Mouse (Mus musculus) MEL (cell line): ENCODE results near the gene Metrnl. TPM values are rescaled to one million over a fixed set of nuclear protein-coding genes. Genes with fewer than 3 reads are reported as not detected.

ENCODE experiments used
- DNase-seq: peaks from one replicate; pipeline ENCODE4 v3.0.0; 2011; ENCODE audit warnings: low read depth, low spot score
- H3K27ac ChIP-seq: 2 replicates; pipeline ENCODE4 v1.5.1; 2012; ENCODE audit warnings: low read depth, mild to moderate bottlenecking, control low read depth, low read length, moderate library complexity; ENCODE audit not compliant: control insufficient read depth
- H3K27me3 ChIP-seq, 2 experiments: fragments of 150-350 bp in 1 of 2; sonication (generic) in 1 of 2; 2 replicates each; pipeline ENCODE4 v1.6.1; 2012; ENCODE audit warnings: low read length in 2 of 2, mild to moderate bottlenecking in 2 of 2, improper control_type of control experiment in 1 of 2, moderate library complexity in 1 of 2; ENCODE audit not compliant: insufficient read depth in 2 of 2, control insufficient read depth in 1 of 2
- H3K36me3 ChIP-seq, 2 experiments: 2 replicates each; pipeline ENCODE4 v1.6.1; 2012 to 2014; ENCODE audit warnings: low read length in 2 of 2, improper control_type of control experiment in 1 of 2, inconsistent platforms in 1 of 2, mild to moderate bottlenecking in 1 of 2; ENCODE audit not compliant: insufficient read depth in 2 of 2, control insufficient read depth in 1 of 2
- H3K4me1 ChIP-seq, 2 experiments: fragments of 150-350 bp in 1 of 2; sonication (generic) in 1 of 2; 2 replicates each; pipeline ENCODE4 v1.6.1; 2012; ENCODE audit warnings: low read length in 2 of 2, improper control_type of control experiment in 1 of 2, mild to moderate bottlenecking in 1 of 2; ENCODE audit not compliant: insufficient read depth in 2 of 2, control insufficient read depth in 1 of 2
- H3K4me3 ChIP-seq, 2 experiments: fragments of 150-350 bp in 1 of 2; sonication (generic) in 1 of 2; 2 replicates each; pipeline ENCODE4 v1.5.1; 2012; ENCODE audit warnings: low read depth in 2 of 2, low read length in 2 of 2, mild to moderate bottlenecking in 2 of 2, moderate library complexity in 2 of 2, control low read depth in 1 of 2, improper control_type of control experiment in 1 of 2; ENCODE audit not compliant: control insufficient read depth in 1 of 2, insufficient read depth in 1 of 2
- H3K79me2 ChIP-seq: 2 replicates; pipeline ENCODE4 v1.6.1; 2012; ENCODE audit warnings: mild to moderate bottlenecking, low read length, moderate library complexity; ENCODE audit not compliant: control insufficient read depth, poor library complexity, insufficient read depth
- H3K9ac ChIP-seq: 2 replicates; pipeline ENCODE4 v1.6.1; 2012; ENCODE audit warnings: low read depth, mild to moderate bottlenecking, control low read depth, low read length, moderate library complexity; ENCODE audit not compliant: control insufficient read depth, poor library complexity, severe bottlenecking
- H3K9me3 ChIP-seq: fragments of 150-350 bp; sonication (generic); replicated peaks from 2 replicates; pipeline ENCODE4 v1.6.1; 2012; ENCODE audit warnings: mild to moderate bottlenecking, low read length, improper control_type of control experiment, moderate library complexity; ENCODE audit not compliant: insufficient read depth
- BHLHE40 ChIP-seq: IDR thresholded peaks from 2 replicates; pipeline ENCODE4 v1.6.1; 2012; ENCODE audit warnings: low read depth, mild to moderate bottlenecking, inconsistent platforms, low read length, improper control_type of control experiment, borderline replicate concordance
- CHD1 ChIP-seq: IDR thresholded peaks from 2 replicates; pipeline ENCODE4 v1.6.1; 2012; ENCODE audit warnings: low read depth, mild to moderate bottlenecking, inconsistent platforms, low read length, improper control_type of control experiment
- CHD2 ChIP-seq: IDR thresholded peaks from 2 replicates; pipeline ENCODE4 v1.6.1; 2011; ENCODE audit warnings: low read length, improper control_type of control experiment
- CTCF ChIP-seq, 3 experiments: IDR thresholded peaks in 2 of 3; conservative IDR thresholded peaks in 1 of 3; 2 replicates each; pipeline ENCODE4 v1.5.1; 2011 to 2012; ENCODE audit warnings: low read length in 3 of 3, low read depth in 2 of 3, mild to moderate bottlenecking in 2 of 3, improper control_type of control experiment in 1 of 3, inconsistent platforms in 1 of 3, mixed read lengths in 1 of 3, moderate library complexity in 1 of 3; ENCODE audit not compliant: control insufficient read depth in 1 of 3, insufficient read depth in 1 of 3, poor library complexity in 1 of 3, severe bottlenecking in 1 of 3
- ETS1 ChIP-seq: IDR thresholded peaks from 2 replicates; pipeline ENCODE4 v1.6.1; 2012; ENCODE audit warnings: low read depth, mild to moderate bottlenecking, inconsistent platforms, low read length, improper control_type of control experiment, moderate library complexity
- GABPA ChIP-seq: IDR thresholded peaks from 2 replicates; pipeline ENCODE4 v1.6.1; 2012; ENCODE audit warnings: low read depth, mild to moderate bottlenecking, inconsistent platforms, low read length, improper control_type of control experiment, moderate library complexity
- GATA1 ChIP-seq: IDR thresholded peaks from 2 replicates; pipeline ENCODE4 v1.6.1; 2011; ENCODE audit warnings: low read depth, low read length, improper control_type of control experiment
- HCFC1 ChIP-seq: IDR thresholded peaks from 2 replicates; pipeline ENCODE4 v1.6.1; 2012; ENCODE audit warnings: low read depth, mild to moderate bottlenecking, inconsistent platforms, low read length, improper control_type of control experiment, moderate library complexity
- KAT2A ChIP-seq: conservative IDR thresholded peaks from 2 replicates; pipeline ENCODE4 v1.6.1; 2012; ENCODE audit warnings: low read depth, low read length, improper control_type of control experiment, inconsistent platforms
- MAFK ChIP-seq: IDR thresholded peaks from 2 replicates; pipeline ENCODE4 v1.6.1; 2011; ENCODE audit warnings: low read depth, mild to moderate bottlenecking, low read length, improper control_type of control experiment, borderline replicate concordance
- MAZ ChIP-seq: IDR thresholded peaks from 2 replicates; pipeline ENCODE4 v1.6.1; 2012; ENCODE audit warnings: low read depth, mild to moderate bottlenecking, inconsistent platforms, low read length, improper control_type of control experiment
- MEF2A ChIP-seq: IDR thresholded peaks from 2 replicates; pipeline ENCODE4 v1.6.1; 2014; ENCODE audit warnings: low read depth, mild to moderate bottlenecking, inconsistent platforms, low read length, improper control_type of control experiment; ENCODE audit not compliant: poor library complexity, insufficient replicate concordance, severe bottlenecking; ENCODE audit errors: extremely low read depth
- MYB ChIP-seq: IDR thresholded peaks from 2 replicates; pipeline ENCODE4 v1.6.1; 2011; ENCODE audit warnings: mild to moderate bottlenecking, low read depth, low read length, improper control_type of control experiment
- MYC ChIP-seq: IDR thresholded peaks from 2 replicates; pipeline ENCODE4 v1.6.1; 2011; ENCODE audit warnings: low read depth, mild to moderate bottlenecking, low read length, improper control_type of control experiment, moderate library complexity
- NELFE ChIP-seq: IDR thresholded peaks from 2 replicates; pipeline ENCODE4 v1.6.1; 2011; ENCODE audit warnings: low read depth, low read length, improper control_type of control experiment
- POLR2A ChIP-seq, 2 experiments: IDR thresholded peaks; 2 replicates each; pipeline ENCODE4 v1.6.1; 2011 to 2012; ENCODE audit warnings: low read length in 2 of 2, mild to moderate bottlenecking in 2 of 2, control low read depth in 1 of 2, improper control_type of control experiment in 1 of 2, low read depth in 1 of 2, moderate library complexity in 1 of 2; ENCODE audit not compliant: control insufficient read depth in 1 of 2, insufficient read depth in 1 of 2, poor library complexity in 1 of 2
- POLR2AphosphoS2 ChIP-seq: IDR thresholded peaks from 2 replicates; pipeline ENCODE4 v1.6.1; 2011; ENCODE audit warnings: low read length, improper control_type of control experiment
- POLR2AphosphoS5 ChIP-seq: IDR thresholded peaks from 2 replicates; pipeline ENCODE4 v1.6.1; 2012; ENCODE audit warnings: low read depth, borderline replicate concordance, mild to moderate bottlenecking, inconsistent platforms, low read length, moderate library complexity, mixed read lengths
- RAD21 ChIP-seq: IDR thresholded peaks from 2 replicates; pipeline ENCODE4 v1.6.1; 2011; ENCODE audit warnings: mild to moderate bottlenecking, low read depth, low read length, improper control_type of control experiment
- SIN3A ChIP-seq: IDR thresholded peaks from 2 replicates; pipeline ENCODE4 v1.6.1; 2012; ENCODE audit warnings: low read length, improper control_type of control experiment, inconsistent platforms
- SMC3 ChIP-seq: IDR thresholded peaks from 2 replicates; pipeline ENCODE4 v1.6.1; 2011; ENCODE audit warnings: low read depth, low read length, improper control_type of control experiment
- UBTF ChIP-seq: IDR thresholded peaks from 2 replicates; pipeline ENCODE4 v1.6.1; 2012; ENCODE audit warnings: low read depth, mild to moderate bottlenecking, inconsistent platforms, low read length, improper control_type of control experiment, moderate library complexity, borderline replicate concordance; ENCODE audit not compliant: insufficient read depth
- ZC3H11A ChIP-seq: IDR thresholded peaks from 2 replicates; pipeline ENCODE4 v1.6.1; 2012; ENCODE audit warnings: low read depth, mild to moderate bottlenecking, inconsistent platforms, low read length, improper control_type of control experiment
- ZKSCAN1 ChIP-seq: IDR thresholded peaks from 2 replicates; pipeline ENCODE4 v1.6.1; 2012; ENCODE audit warnings: low read depth, mild to moderate bottlenecking, inconsistent platforms, low read length, improper control_type of control experiment, moderate library complexity
- ZNF384 ChIP-seq: IDR thresholded peaks from 2 replicates; pipeline ENCODE4 v1.6.1; 2012; ENCODE audit warnings: low read depth, mild to moderate bottlenecking, inconsistent platforms, low read length, improper control_type of control experiment
- polyA plus RNA-seq, 2 experiments: library from polyadenylated mRNA; stranded (reverse) in 1 of 2; unstranded in 1 of 2; fragments of >175 nt in 1 of 2; fragments of >200 nt in 1 of 2; gene quantifications; 2 replicates each; pipeline versions ENCODE4 v1.2.1 to v1.2.4; 2012; ENCODE audit warnings: low replicate concordance in 2 of 2, low read depth in 1 of 2; ENCODE audit not compliant: insufficient read length in 2 of 2, insufficient read depth in 1 of 2, missing spikeins in 1 of 2
- total RNA-seq: library from RNA; depleted of rRNA; stranded (reverse); fragments of 300-350 nt; gene quantifications from 2 replicates; pipeline ENCODE4 v1.2.3, GENCODE M21; 2012

The Metrnl gene
- total and polyA plus RNA-seq, 3 experiments, result 2.7 to 2.9 TPM; not detected in 1

DNA sequence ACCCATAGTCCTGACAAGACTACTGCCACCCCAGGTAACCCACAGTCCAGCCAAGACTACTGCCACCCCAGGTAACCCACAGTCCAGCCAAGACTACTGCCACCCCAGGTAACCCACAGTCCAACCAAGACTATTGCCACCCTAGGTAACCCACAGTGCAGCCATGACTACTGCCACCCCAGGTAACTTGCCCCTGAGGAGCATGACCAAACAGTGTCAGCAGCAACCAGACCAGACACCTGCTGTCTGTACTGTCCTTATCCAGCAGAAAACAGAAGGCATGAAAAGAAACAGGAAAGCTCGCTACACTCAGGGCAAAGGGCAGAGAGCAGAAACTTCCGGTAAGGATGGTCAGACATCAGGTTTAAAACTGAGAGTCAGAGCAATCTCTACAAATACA lies 40.2 kb upstream of the Metrnl start:
- TF ChIP-seq CTCF (IDR thresholded peaks at IDR 0.05 in 2 of 3, conservative IDR thresholded peaks at IDR 0.05 in 1 of 3; ENCODE audit: control insufficient read depth in 1 of 3, insufficient read depth in 1 of 3, low read depth in 2 of 3, low read length in 3 of 3, poor library complexity in 1 of 3, severe bottlenecking in 1 of 3), result no peak
- no peak for TF ChIP-seq BHLHE40
- TF ChIP-seq MAZ, result no peak
- no peak for TF ChIP-seq SMC3
- TF ChIP-seq GABPA, result no peak
- no peak for TF ChIP-seq KAT2A
- TF ChIP-seq POLR2AphosphoS5, result no peak
- no peak for TF ChIP-seq RAD21
- no peak for TF ChIP-seq HCFC1
- no peak for TF ChIP-seq POLR2AphosphoS2
- no peak for TF ChIP-seq ETS1
- no peak for TF ChIP-seq GATA1
- no peak for TF ChIP-seq ZKSCAN1
- TF ChIP-seq CHD2, result no peak
- no peak for TF ChIP-seq MAFK
- TF ChIP-seq SIN3A, result no peak
- no peak overlapping the region for H3K27ac ChIP-seq
- peaks cover 3% of the 10 kb centered on the region in 2 experiments for H3K36me3 ChIP-seq
- H3K79me2 ChIP-seq, result no peaks in the 10 kb centered on the region
- no peaks in the 10 kb centered on the region for H3K9me3 ChIP-seq
- H3K4me1 ChIP-seq, result peaks cover 3 to 5% of the 10 kb centered on the region in 2 experiments
- H3K4me3 ChIP-seq, result no peak overlapping the region
- H3K9ac ChIP-seq, result no peak overlapping the region
- H3K27me3 ChIP-seq, result no peaks in the 10 kb centered on the region
- no peak for DNase-seq

DNA sequence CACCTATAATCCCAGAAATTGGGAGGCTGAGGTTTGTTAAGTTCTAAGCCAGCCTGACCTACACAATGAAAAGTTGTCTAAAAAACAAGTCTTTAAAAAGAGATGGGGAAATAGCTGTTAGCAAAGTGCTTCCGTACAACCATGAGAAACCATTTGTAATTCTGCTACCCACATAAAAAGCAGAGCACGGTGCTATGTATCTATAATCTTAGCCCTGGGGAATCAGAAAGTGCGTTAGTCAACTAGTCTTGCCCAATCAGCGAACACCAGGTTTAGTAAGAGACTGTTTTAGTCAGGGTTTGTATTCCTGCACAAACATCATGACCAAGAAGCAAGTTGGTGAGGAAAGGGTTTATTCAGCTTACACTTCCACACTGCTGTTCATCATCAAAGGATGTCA lies 33.8 kb upstream of the Metrnl start:
- Histone ChIP-seq H3K27ac (no peak overlapping the region), H3K27me3 (no peaks in the 10 kb centered on the region), H3K9ac (no peak overlapping the region), H3K36me3 (peaks cover 3 to 4% of the 10 kb centered on the region in 2 experiments), H3K4me1 (peaks cover 0 to 4% of the 10 kb centered on the region in 2 experiments; a peak in 2 of 4 replicates), H3K9me3 (no peaks in the 10 kb centered on the region), H3K4me3 (no peak overlapping the region), H3K79me2 (no peaks in the 10 kb centered on the region)
- DNase-seq, result no peak
- TF ChIP-seq HCFC1, result no peak
- no peak for TF ChIP-seq UBTF
- no peak for TF ChIP-seq NELFE
- no peak for TF ChIP-seq SMC3
- TF ChIP-seq MEF2A, result no peak
- no peak for TF ChIP-seq MYB
- no peak for TF ChIP-seq CHD1
- TF ChIP-seq MYC, result no peak
- TF ChIP-seq GATA1, result no peak
- TF ChIP-seq ZNF384, result no peak
- TF ChIP-seq ZC3H11A, result no peak
- TF ChIP-seq POLR2A (IDR thresholded peaks at IDR 0.05; ENCODE audit: control insufficient read depth in 1 of 2, insufficient read depth in 1 of 2, low read depth in 1 of 2, low read length in 2 of 2, poor library complexity in 1 of 2), result no peak
